Mouse (Mus musculus) neural tube, embryonic 11.5 days (tissue): Measurements from ENCODE around the gene Arid5b. TPM values are rescaled to one million over a fixed set of nuclear protein-coding genes. Genes with fewer than 3 reads are reported as not detected.

Experiments
- ATAC-seq: fragments of 200-750 bp; cut with Nextera tagmentation; 2 replicates; pipeline ENCODE4 v1.8.0; 2017; ENCODE audit warnings: moderate number of reproducible peaks, mild to moderate bottlenecking, moderate TSS enrichment, moderate library complexity; ENCODE audit not compliant: insufficient read depth, low FRiP score, low TSS enrichment
- DNase-seq: peaks from one replicate; pipeline ENCODE4 v3.0.0-alpha.2; 2015; ENCODE audit warnings: low spot score
- H3K27ac ChIP-seq: fragments of 300-500 bp; sonication (generic); 2 replicates; pipeline ENCODE4 v1.5.1; 2014; ENCODE audit warnings: low read depth, mild to moderate bottlenecking, low read length
- H3K27me3 ChIP-seq: fragments of 300-500 bp; sonication (generic); 2 replicates; pipeline ENCODE4 v1.6.1; 2014; ENCODE audit warnings: mild to moderate bottlenecking, low read length, mixed read lengths; ENCODE audit not compliant: control insufficient read depth, insufficient read depth
- H3K36me3 ChIP-seq: fragments of 300-500 bp; sonication (generic); 2 replicates; pipeline ENCODE4 v1.6.1; 2014; ENCODE audit warnings: mild to moderate bottlenecking, low read length, moderate library complexity, mixed read lengths; ENCODE audit not compliant: control insufficient read depth, insufficient read depth
- H3K4me1 ChIP-seq: fragments of 300-500 bp; sonication (generic); 2 replicates; pipeline ENCODE4 v1.6.1; 2014; ENCODE audit warnings: low read length, mixed read lengths; ENCODE audit not compliant: control insufficient read depth, insufficient read depth
- H3K4me2 ChIP-seq: fragments of 300-500 bp; sonication (generic); 2 replicates; pipeline ENCODE4 v1.6.1; 2014; ENCODE audit warnings: low read depth, mild to moderate bottlenecking, moderate library complexity
- H3K4me3 ChIP-seq: fragments of 300-500 bp; sonication (generic); 2 replicates; pipeline ENCODE4 v1.5.1; 2014; ENCODE audit warnings: low read depth, low read length
- H3K9ac ChIP-seq: fragments of 300-500 bp; sonication (generic); 2 replicates; pipeline ENCODE4 v1.6.1; 2014; ENCODE audit warnings: mild to moderate bottlenecking, low read length
- H3K9me3 ChIP-seq: fragments of 300-500 bp; sonication (generic); 2 replicates; pipeline ENCODE4 v1.6.1; 2016; ENCODE audit warnings: low read length; ENCODE audit not compliant: control insufficient read depth
- WGBS: fragments of 180-500 bp; shearing (Covaris S2); extraction: QIAGEN DNeasy Blood & Tissue Kit; methylation state at CpG from one replicate; pipeline ENCODE4 v1.1.7; 2014; 5-methylcytosine and 5-hydroxymethylcytosine counted together
- polyA plus RNA-seq: library from polyadenylated mRNA; unstranded; fragments of >200 nt; fragmentation: Nextera tagmentation; extraction: Ambion mirVana; gene quantifications from 2 replicates; pipeline ENCODE4 v1.2.1, GENCODE M21; 2014

The Arid5b gene
- polyA plus RNA-seq, 1 experiment from 2014 or later: 15.0 TPM

DNA sequence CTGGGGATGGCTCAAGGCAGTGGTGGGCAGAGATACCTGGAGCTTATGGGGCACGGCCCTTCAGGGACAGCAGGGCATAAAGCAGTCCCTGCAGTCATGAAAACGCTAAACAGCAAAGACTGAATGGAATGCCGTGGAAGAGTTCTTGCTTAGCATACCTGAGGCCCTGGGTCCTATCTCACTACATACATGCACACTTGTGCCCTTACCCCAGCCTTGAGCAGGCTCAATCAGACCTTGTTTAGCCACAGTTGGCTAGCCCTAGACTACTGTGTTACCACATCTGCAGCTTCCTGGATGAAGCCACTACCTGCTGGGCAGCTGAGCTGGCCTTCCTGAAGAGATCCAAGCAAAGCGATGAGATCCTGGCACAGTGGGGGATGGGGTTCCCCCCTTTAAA is 205.9 kb downstream of the Arid5b start:
- Histone ChIP-seq H3K36me3 (no peaks in the 10 kb centered on the region), H3K27me3 (no peaks in the 10 kb centered on the region), H3K27ac (no peak overlapping the region), H3K4me3 (no peak overlapping the region), H3K4me1 (no peaks in the 10 kb centered on the region), H3K4me2 (no peak overlapping the region), H3K9ac (no peak overlapping the region), H3K9me3 (no peaks in the 10 kb centered on the region)
- DNase-seq: no peak
- 92% methylated on average over 4 of the region's 4 CpGs for WGBS
- no peak for ATAC-seq

GRCm38 (mm10) chr10:68071041-68071440 is 207.5 kb downstream of the Arid5b start:
- 83% methylated on average over 7 of the region's 7 CpGs for WGBS
- no peak overlapping the region for H3K4me3 ChIP-seq
- ATAC-seq (no peak), DNase-seq (no peak)
- no peaks in the 10 kb centered on the region for H3K27me3 ChIP-seq
- H3K27ac ChIP-seq: no peak overlapping the region
- H3K36me3 ChIP-seq: no peaks in the 10 kb centered on the region
- no peak overlapping the region for H3K4me2 ChIP-seq
- H3K4me1 ChIP-seq: no peaks in the 10 kb centered on the region
- H3K9me3 ChIP-seq: no peaks in the 10 kb centered on the region
- no peak overlapping the region for H3K9ac ChIP-seq

DNA sequence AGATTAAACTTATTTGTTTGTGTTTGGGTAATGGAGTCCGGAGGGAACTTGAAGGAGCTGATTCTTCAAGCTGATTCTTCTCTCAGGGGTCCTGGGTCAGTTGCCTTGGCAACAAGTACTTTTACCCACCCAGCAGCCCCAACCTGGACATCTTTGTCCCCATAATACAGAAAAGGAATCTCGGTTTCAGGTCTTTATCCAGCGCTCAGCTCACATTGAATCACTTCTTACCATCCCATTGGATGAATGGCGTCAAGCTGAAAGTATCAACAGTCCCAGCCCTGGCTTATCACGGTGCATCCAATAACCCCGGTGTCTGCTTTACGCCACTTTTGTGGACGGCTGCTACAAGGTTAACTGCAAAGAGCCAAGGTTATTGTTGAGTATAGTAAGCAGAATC is 210.1 kb downstream of the Arid5b start:
- Histone ChIP-seq H3K9ac (no peak overlapping the region), H3K27me3 (no peaks in the 10 kb centered on the region), H3K4me1 (no peaks in the 10 kb centered on the region), H3K4me2 (no peak overlapping the region), H3K9me3 (no peaks in the 10 kb centered on the region), H3K4me3 (no peak overlapping the region), H3K36me3 (no peaks in the 10 kb centered on the region), H3K27ac (no peak overlapping the region)
- ATAC-seq (no peak), DNase-seq (no peak)
- WGBS: 86% methylated on average over 8 of the region's 8 CpGs

GRCm38 (mm10) chr10:68067961-68068360 is 210.6 kb downstream of the Arid5b start:
- no peaks in the 10 kb centered on the region for H3K4me1 ChIP-seq
- no peak overlapping the region for H3K4me3 ChIP-seq
- no peaks in the 10 kb centered on the region for H3K27me3 ChIP-seq
- H3K9me3 ChIP-seq: no peaks in the 10 kb centered on the region
- DNase-seq (no peak), ATAC-seq (no peak)
- WGBS: 80% methylated on average over 5 of the region's 5 CpGs
- H3K27ac ChIP-seq: no peak overlapping the region
- H3K36me3 ChIP-seq: no peaks in the 10 kb centered on the region
- no peak overlapping the region for H3K4me2 ChIP-seq
- no peak overlapping the region for H3K9ac ChIP-seq

GRCm38 (mm10) chr10:68066173-68066572 is 212.4 kb downstream of the Arid5b start:
- ATAC-seq (no peak), DNase-seq (no peak)
- H3K9ac ChIP-seq: no peak overlapping the region
- H3K4me2 ChIP-seq: no peak overlapping the region
- H3K9me3 ChIP-seq: no peaks in the 10 kb centered on the region
- H3K4me3 ChIP-seq: no peak overlapping the region
- H3K36me3 ChIP-seq: no peaks in the 10 kb centered on the region
- 88% methylated on average over 5 of the region's 5 CpGs for WGBS
- no peaks in the 10 kb centered on the region for H3K4me1 ChIP-seq
- H3K27me3 ChIP-seq: no peaks in the 10 kb centered on the region
- H3K27ac ChIP-seq: no peak overlapping the region

GRCm38 (mm10) chr10:68064571-68064970 is 214.0 kb downstream of the Arid5b start:
- Histone ChIP-seq H3K36me3 (no peaks in the 10 kb centered on the region), H3K4me3 (no peak overlapping the region), H3K9ac (no peak overlapping the region), H3K9me3 (no peaks in the 10 kb centered on the region), H3K4me2 (no peak overlapping the region), H3K27ac (no peak overlapping the region), H3K27me3 (no peaks in the 10 kb centered on the region), H3K4me1 (peaks cover 4% of the 10 kb centered on the region; the same call in 1 of the 2 replicates)
- WGBS: 57% methylated on average over 10 of the region's 10 CpGs
- ATAC-seq: no peak
- no peak for DNase-seq

DNA sequence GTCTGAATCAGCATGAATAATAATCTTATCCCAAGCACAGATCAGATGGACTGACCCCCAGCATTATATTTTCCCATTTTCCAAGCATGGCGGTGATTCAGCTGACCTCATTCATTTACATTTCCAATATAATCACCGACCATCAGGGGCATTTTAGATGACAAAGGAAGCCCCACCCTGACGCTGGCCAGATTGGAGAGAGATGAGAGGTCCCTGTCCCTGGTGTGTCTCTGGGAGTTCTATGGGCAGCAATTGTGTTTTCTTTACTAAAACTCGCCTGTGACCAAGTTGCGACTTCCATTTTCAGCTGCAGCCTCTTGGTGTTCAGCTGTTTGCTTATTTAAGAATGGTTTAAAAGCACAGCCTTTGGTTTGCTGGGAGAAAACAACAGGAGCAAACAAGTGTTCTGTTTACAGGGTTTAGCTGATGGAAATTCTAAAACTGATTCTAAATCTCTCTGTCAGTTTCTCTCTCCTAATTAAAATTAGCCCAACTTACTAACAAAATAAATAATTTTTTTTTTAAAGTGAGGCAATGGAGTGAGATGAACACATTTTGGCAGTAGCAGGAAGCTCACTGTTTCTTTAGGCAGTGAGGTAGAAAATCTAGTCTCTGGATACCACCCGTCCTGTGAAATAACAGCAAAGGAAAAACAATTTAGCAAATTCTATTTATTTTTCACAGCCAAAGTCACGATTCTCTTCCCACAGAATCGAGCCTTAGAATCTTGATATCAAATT is 214.6 kb downstream of the Arid5b start:
- Histone ChIP-seq H3K4me3 (no peak overlapping the region), H3K27me3 (no peaks in the 10 kb centered on the region), H3K36me3 (no peaks in the 10 kb centered on the region), H3K27ac (no peak overlapping the region; the same call in 1 of the 2 replicates), H3K9ac (no peak overlapping the region), H3K4me2 (no peak overlapping the region), H3K9me3 (no peaks in the 10 kb centered on the region), H3K4me1 (peaks cover 4% of the 10 kb centered on the region; the same call in 1 of the 2 replicates)
- 34% methylated on average over 8 of the region's 8 CpGs for WGBS
- ATAC-seq: no peak
- peak; percentile 40 for DNase-seq

DNA sequence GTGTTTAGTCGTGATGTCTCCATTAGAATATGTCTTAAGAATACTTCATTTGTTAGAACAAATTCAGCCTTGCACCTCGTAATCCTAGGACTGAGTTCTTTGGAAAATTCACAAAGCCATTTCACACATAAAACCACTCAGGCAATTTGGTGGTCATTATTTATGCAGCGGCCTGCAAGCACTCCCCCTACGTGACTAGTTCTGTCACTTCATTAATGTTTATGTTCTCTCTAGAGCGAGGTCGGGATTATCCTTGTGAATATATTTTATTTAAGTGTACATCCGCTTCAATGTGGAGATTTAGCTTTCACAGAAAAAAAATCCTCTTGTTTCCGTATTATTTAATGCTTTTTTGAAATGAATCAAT is 217.3 kb downstream of the Arid5b start:
- no peak for ATAC-seq

GRCm38 (mm10) chr10:68060590-68061248 is 217.8 kb downstream of the Arid5b start:
- 61% methylated on average over 16 of the region's 16 CpGs for WGBS
- H3K9ac ChIP-seq: no peak overlapping the region; the same call in 1 of the 2 replicates
- ATAC-seq: no peak
- H3K9me3 ChIP-seq: no peaks in the 10 kb centered on the region
- H3K27ac ChIP-seq: peak overlapping the region; percentile 63
- H3K36me3 ChIP-seq: no peaks in the 10 kb centered on the region
- DNase-seq: no peak
- H3K27me3 ChIP-seq: no peaks in the 10 kb centered on the region
- no peak overlapping the region for H3K4me3 ChIP-seq
- peaks cover 4% of the 10 kb centered on the region; the same call in 1 of the 2 replicates for H3K4me1 ChIP-seq
- no peak overlapping the region for H3K4me2 ChIP-seq

More for the DNA sequence above, 217.3 kb downstream of the Arid5b start:
- peaks cover 4% of the 10 kb centered on the region; the same call in 1 of the 2 replicates for H3K4me1 ChIP-seq
- H3K9me3 ChIP-seq: no peaks in the 10 kb centered on the region
- no peaks in the 10 kb centered on the region for H3K36me3 ChIP-seq
- H3K27me3 ChIP-seq: no peaks in the 10 kb centered on the region
- no peak overlapping the region for H3K4me2 ChIP-seq
- no peak overlapping the region for H3K4me3 ChIP-seq
- DNase-seq: no peak
- WGBS: 47% methylated on average over 8 of the region's 8 CpGs
- H3K9ac ChIP-seq: no peak overlapping the region; the same call in 1 of the 2 replicates
- H3K27ac ChIP-seq: peak overlapping the region; percentile 63
